Mouse (Mus musculus) hindbrain, embryonic 11.5 days (tissue): ENCODE results near the gene Decr2. TPM values are rescaled to one million over a fixed set of nuclear protein-coding genes. Genes with fewer than 3 reads are reported as not detected.
"Not testable (repeated sequence)": the region's sequence is repeated elsewhere in the genome, so short reads cannot be mapped to it uniquely, and the experiment has no call there.

Experiments
- ATAC-seq: fragments of 200-750 bp; cut with Nextera tagmentation; 2 replicates; pipeline ENCODE4 v1.8.0; 2017; ENCODE audit warnings: mild to moderate bottlenecking, moderate TSS enrichment, moderate library complexity; ENCODE audit not compliant: low FRiP score
- DNase-seq: peaks from one replicate; pipeline ENCODE4 v3.0.0-alpha.2; 2015; ENCODE audit warnings: low spot score
- H3K27ac ChIP-seq: fragments of 300-500 bp; sonication (generic); 2 replicates; pipeline ENCODE4 v1.5.1; 2014; ENCODE audit warnings: mild to moderate bottlenecking, low read depth, low read length
- H3K27me3 ChIP-seq: fragments of 300-500 bp; sonication (generic); 2 replicates; pipeline ENCODE4 v1.6.1; 2014; ENCODE audit warnings: mild to moderate bottlenecking, low read length, moderate library complexity, mixed read lengths; ENCODE audit not compliant: control insufficient read depth, insufficient read depth
- H3K36me3 ChIP-seq: fragments of 300-500 bp; sonication (generic); 2 replicates; pipeline ENCODE4 v1.6.1; 2014; ENCODE audit warnings: mild to moderate bottlenecking, low read length, moderate library complexity, mixed read lengths; ENCODE audit not compliant: control insufficient read depth, insufficient read depth
- H3K4me1 ChIP-seq: fragments of 300-500 bp; sonication (generic); replicated peaks from 2 replicates; pipeline ENCODE4 v1.6.1; 2014; ENCODE audit warnings: low read length, mixed read lengths; ENCODE audit not compliant: control insufficient read depth, insufficient read depth
- H3K4me2 ChIP-seq: fragments of 300-500 bp; sonication (generic); replicated peaks from 2 replicates; pipeline ENCODE4 v1.6.1; 2014; ENCODE audit warnings: mild to moderate bottlenecking, low read depth, low read length
- H3K4me3 ChIP-seq: fragments of 300-500 bp; sonication (generic); 2 replicates; pipeline ENCODE4 v1.5.1; 2014; ENCODE audit warnings: low read depth, low read length
- H3K9ac ChIP-seq: fragments of 300-500 bp; sonication (generic); 2 replicates; pipeline ENCODE4 v1.6.1; 2014; ENCODE audit warnings: low read depth, low read length
- H3K9me3 ChIP-seq: fragments of 300-500 bp; sonication (generic); 2 replicates; pipeline ENCODE4 v1.6.1; 2016; ENCODE audit warnings: low read length; ENCODE audit not compliant: control insufficient read depth
- WGBS: fragments of 180-500 bp; shearing (Covaris S2); extraction: QIAGEN DNeasy Blood & Tissue Kit; methylation state at CpG from one replicate; pipeline ENCODE4 v1.1.7; 2014; 5-methylcytosine and 5-hydroxymethylcytosine counted together
- polyA plus RNA-seq: library from polyadenylated mRNA; unstranded; fragments of >200 nt; fragmentation: Nextera tagmentation; extraction: Ambion mirVana; gene quantifications from 2 replicates; pipeline ENCODE4 v1.2.1, GENCODE M21; 2014

Decr2 gene
- polyA plus RNA-seq, 1 experiment from 2014 or later = 24.7 TPM

GRCm38 (mm10) chr17:26101478-26101877 lies 11.3 kb upstream of the Decr2 start:
- Histone ChIP-seq H3K9ac (no peak overlapping the region), H3K4me1 (no peaks in the 10 kb centered on the region), H3K9me3 (no peaks in the 10 kb centered on the region), H3K27ac (no peak overlapping the region), H3K4me2 (no peak overlapping the region), H3K4me3 (no peak overlapping the region), H3K36me3 (no peaks in the 10 kb centered on the region), H3K27me3 (no peaks in the 10 kb centered on the region)
- 33% methylated on average over 2 of the region's 4 CpGs for WGBS
- ATAC-seq (no peak), DNase-seq (no peak)

DNA sequence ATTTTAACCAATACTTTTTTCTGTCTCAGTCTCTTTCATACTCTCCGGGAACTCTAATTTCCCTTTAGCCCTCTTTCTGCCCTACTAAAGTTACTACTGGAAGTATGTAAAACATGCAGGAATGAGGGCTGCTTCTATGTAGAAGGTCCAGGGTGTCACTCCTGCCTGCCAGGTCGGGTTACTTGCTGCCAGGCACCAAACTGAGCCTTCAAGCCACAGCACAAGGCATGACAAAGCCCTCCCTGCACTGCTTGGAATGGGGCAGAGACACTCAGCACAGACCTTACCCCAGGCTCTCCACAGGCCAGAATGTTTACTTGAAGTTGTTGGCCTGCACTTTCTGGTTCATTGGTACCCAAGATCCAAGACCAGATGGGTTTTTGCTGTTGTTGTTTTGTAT lies 10.0 kb upstream of the Decr2 start:
- Histone ChIP-seq H3K36me3 (no peaks in the 10 kb centered on the region), H3K27me3 (no peaks in the 10 kb centered on the region), H3K4me1 (no peaks in the 10 kb centered on the region), H3K4me3 (no peak overlapping the region), H3K9ac (no peak overlapping the region), H3K27ac (no peak overlapping the region), H3K4me2 (no peak overlapping the region), H3K9me3 (no peaks in the 10 kb centered on the region)
- WGBS = 43% methylated on average over 2 of the region's 2 CpGs
- DNase-seq (no peak), ATAC-seq (no peak)

DNA sequence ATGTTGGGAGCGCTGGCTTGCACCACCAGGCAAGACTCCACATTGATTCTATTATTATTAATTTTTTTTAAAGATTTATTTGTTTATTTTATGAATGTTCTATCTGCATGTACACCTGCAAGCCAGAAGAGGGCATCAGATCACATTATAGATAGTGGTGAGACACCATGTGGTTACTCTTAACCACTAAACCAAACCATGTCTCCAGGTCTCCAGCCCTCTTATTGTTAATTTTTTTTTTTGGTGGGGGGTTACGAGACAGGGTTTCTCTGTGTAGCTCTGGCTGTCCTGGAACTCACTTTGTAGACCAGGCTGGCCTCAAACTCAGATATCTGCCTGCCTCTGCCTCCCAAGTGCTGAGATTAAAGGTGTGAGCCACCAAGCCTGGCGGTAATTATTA lies 9.2 kb upstream of the Decr2 start:
- not testable (repeated sequence) for H3K9ac ChIP-seq, H3K27me3 ChIP-seq, DNase-seq, H3K4me1 ChIP-seq, H3K4me3 ChIP-seq, H3K9me3 ChIP-seq, H3K4me2 ChIP-seq, ATAC-seq, H3K36me3 ChIP-seq, H3K27ac ChIP-seq
- WGBS = 57% methylated on average over 3 of the region's 3 CpGs

- Histone ChIP-seq H3K27me3 (no peaks in the 10 kb centered on the region), H3K4me2 (no peak overlapping the region), H3K4me1 (no peaks in the 10 kb centered on the region), H3K36me3 (no peaks in the 10 kb centered on the region), H3K27ac (no peak overlapping the region), H3K9me3 (no peaks in the 10 kb centered on the region), H3K4me3 (no peak overlapping the region), H3K9ac (no peak overlapping the region)
- WGBS = 92% methylated on average over 7 of the region's 7 CpGs
- DNase-seq (no peak), ATAC-seq (no peak)
Observed at GRCm38 (mm10) chr17:26098461-26098860, 8.3 kb upstream of the Decr2 start.

GRCm38 (mm10) chr17:26095121-26095740 lies 5.1 kb upstream of the Decr2 start, which contains the start of gene Nme4:
Gene Nme4, minus strand, starts transcription at chr17:26095602.
- DNase-seq (peak; percentile 80), ATAC-seq (peak; percentile 72)
- H3K27me3 ChIP-seq = no peaks in the 10 kb centered on the region
- peak within 1 kb of the TSS; percentile 59 for H3K4me3 ChIP-seq
- H3K9ac ChIP-seq = peak within 1 kb of the TSS; percentile 84
- H3K4me2 ChIP-seq = peak within 1 kb of the TSS; percentile 83
- H3K36me3 ChIP-seq = no peaks in the 10 kb centered on the region
- no peaks in the 10 kb centered on the region for H3K9me3 ChIP-seq
- 4% methylated on average over 47 of the region's 47 CpGs for WGBS
- no peaks in the 10 kb centered on the region for H3K4me1 ChIP-seq
- H3K27ac ChIP-seq = peak within 1 kb of the TSS; percentile 51

DNA sequence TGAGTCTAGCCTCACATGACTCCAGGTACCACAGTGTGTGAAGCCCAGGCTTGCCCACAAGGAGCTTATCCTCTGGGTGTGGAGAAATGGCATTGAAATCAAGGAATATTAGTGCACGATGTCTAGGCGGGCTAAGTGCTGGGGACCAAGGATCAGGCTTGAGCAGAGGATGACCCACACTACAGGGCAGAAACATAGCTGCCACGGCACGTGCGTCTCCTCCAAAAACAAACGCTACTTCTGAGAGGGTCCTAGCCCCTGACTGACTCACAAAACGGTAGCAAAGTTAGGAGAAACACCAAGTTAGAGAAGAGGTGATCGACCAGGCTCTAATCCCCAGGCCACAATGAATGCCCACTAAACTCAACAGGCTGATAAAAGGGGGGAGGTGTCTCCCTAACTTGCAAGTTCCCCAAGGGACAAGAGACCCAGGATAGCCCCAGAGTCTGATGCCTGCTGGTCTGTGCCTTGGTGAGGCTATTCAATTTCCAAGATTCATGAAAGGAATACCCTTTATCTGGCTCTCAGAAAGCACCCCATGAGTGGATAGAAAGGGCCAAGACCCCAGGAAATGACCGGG lies 4.5 kb upstream of the Decr2 start:
- no peaks in the 10 kb centered on the region for H3K9me3 ChIP-seq
- 30% methylated on average over 9 of the region's 9 CpGs for WGBS
- H3K4me2 ChIP-seq = peak overlapping the region; percentile 83
- ATAC-seq (no peak; the same call in 1 of the 2 replicates), DNase-seq (no peak)
- no peaks in the 10 kb centered on the region for H3K27me3 ChIP-seq
- no peaks in the 10 kb centered on the region for H3K36me3 ChIP-seq
- peak overlapping the region; percentile 84 for H3K9ac ChIP-seq
- no peaks in the 10 kb centered on the region for H3K4me1 ChIP-seq
- peak overlapping the region; percentile 59 for H3K4me3 ChIP-seq
- H3K27ac ChIP-seq = peak overlapping the region; percentile 51

DNA sequence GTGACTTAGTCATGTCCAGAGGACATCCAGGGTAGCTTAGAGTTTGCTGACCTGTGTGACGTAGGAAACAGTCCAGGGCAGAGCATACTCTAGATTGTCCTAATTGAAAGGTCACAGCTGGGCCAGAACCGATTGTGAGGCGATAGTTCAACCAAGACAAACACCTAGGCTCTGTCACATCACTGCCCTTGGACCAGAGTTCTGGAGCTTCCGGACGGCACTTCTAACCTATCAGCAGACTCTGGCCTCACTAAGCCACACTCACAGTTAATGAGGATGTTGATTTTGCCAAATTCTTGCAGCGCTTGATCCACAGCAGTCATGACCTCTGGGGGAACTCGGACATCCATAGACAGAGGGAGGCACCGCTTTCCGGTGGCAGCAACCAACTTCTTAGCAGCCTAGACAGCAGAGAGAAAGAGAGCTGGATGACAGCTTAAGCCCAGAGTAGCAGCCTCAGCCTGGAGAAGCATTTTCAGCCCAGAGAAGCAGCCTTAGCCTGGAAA lies 3.0 kb downstream of the Decr2 start:
- ATAC-seq (no peak), DNase-seq (no peak)
- H3K9me3 ChIP-seq = no peaks in the 10 kb centered on the region
- H3K4me3 ChIP-seq = no peak overlapping the region
- H3K27ac ChIP-seq = no peak overlapping the region
- H3K9ac ChIP-seq = no peak overlapping the region
- 90% methylated on average over 9 of the region's 9 CpGs for WGBS
- no peaks in the 10 kb centered on the region for H3K27me3 ChIP-seq
- no peak overlapping the region for H3K4me2 ChIP-seq
- no peaks in the 10 kb centered on the region for H3K4me1 ChIP-seq
- H3K36me3 ChIP-seq = no peaks in the 10 kb centered on the region

DNA sequence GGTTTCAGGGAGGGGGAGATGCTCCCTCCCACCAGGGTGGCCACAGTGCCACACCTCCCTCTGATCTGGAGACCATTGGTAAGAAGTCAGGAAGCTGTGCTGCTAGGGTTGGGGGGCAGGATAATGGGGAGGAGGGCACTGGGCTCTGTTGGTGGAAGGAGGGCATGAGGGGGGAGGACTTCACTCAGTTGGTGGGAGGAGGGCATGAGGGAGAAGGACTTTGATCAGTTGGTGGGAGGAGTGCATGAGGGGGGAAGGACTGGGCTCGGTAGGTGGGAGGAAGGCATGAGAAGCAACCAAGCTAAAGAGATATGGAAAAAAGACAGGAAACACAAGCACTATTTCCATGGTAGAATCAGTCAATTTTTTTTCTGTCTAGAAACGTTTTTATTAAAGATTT lies 9.3 kb downstream of the Decr2 start:
- ATAC-seq (no peak), DNase-seq (no peak)
- Histone ChIP-seq H3K4me3 (no peak overlapping the region), H3K27ac (no peak overlapping the region), H3K4me1 (no peaks in the 10 kb centered on the region), H3K36me3 (no peaks in the 10 kb centered on the region), H3K9ac (no peak overlapping the region), H3K9me3 (no peaks in the 10 kb centered on the region), H3K4me2 (no peak overlapping the region), H3K27me3 (no peaks in the 10 kb centered on the region)
- WGBS = 50% methylated on average over 2 of the region's 2 CpGs

DNA sequence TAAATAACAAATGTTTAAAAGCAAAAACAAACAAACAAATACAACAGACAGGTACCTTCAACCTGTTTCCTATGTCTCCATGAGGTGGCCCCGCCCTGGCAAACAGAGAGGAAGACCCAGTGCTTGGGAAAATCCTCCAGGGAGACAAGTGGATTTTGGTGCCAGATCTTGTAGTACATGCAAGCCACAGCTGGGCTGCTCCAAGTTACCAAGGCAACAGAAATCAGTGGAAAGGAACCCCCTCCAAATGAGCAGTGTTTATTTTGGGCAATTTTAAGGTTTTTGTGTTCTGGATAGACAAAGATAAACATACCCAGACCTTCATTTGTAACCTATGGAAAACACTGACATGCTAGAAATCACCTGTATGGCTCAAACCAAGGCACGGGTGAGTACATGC lies 11.3 kb downstream of the Decr2 start:
- 81% methylated on average over 2 of the region's 2 CpGs for WGBS
- ATAC-seq = no peak
- no peak for DNase-seq
- Histone ChIP-seq H3K36me3 (no peaks in the 10 kb centered on the region), H3K27me3 (no peaks in the 10 kb centered on the region), H3K9me3 (no peaks in the 10 kb centered on the region), H3K27ac (no peak overlapping the region), H3K4me2 (no peak overlapping the region), H3K4me3 (no peak overlapping the region), H3K9ac (no peak overlapping the region), H3K4me1 (no peaks in the 10 kb centered on the region)
